Mouse (Mus musculus) hindbrain, embryonic 14.5 days (tissue): ENCODE results near the gene Mcl1. TPM values are rescaled to one million over a fixed set of nuclear protein-coding genes. Genes with fewer than 3 reads are reported as not detected.

Experiments
- ATAC-seq: fragments of 200-750 bp; cut with Nextera tagmentation; 2 replicates; pipeline ENCODE4 v1.8.0; 2017; ENCODE audit warnings: moderate number of reproducible peaks, mild to moderate bottlenecking, moderate TSS enrichment, moderate library complexity; ENCODE audit not compliant: low FRiP score
- DNase-seq: peaks from one replicate; pipeline ENCODE4 v3.0.0-alpha.2; 2015; ENCODE audit warnings: low spot score
- H3K27ac ChIP-seq: fragments of 300-500 bp; sonication (generic); 2 replicates; pipeline ENCODE4 v1.5.1; 2014; ENCODE audit warnings: mild to moderate bottlenecking, moderate library complexity
- H3K27me3 ChIP-seq: fragments of 300-500 bp; sonication (generic); 2 replicates; pipeline ENCODE4 v1.6.1; 2014; ENCODE audit warnings: mild to moderate bottlenecking, low read length, mixed read lengths; ENCODE audit not compliant: control insufficient read depth, insufficient read depth
- H3K36me3 ChIP-seq: fragments of 300-500 bp; sonication (generic); replicated peaks from 2 replicates; pipeline ENCODE4 v1.6.1; 2014; ENCODE audit not compliant: control insufficient read depth, insufficient read depth
- H3K4me1 ChIP-seq: fragments of 300-500 bp; sonication (generic); replicated peaks from 2 replicates; pipeline ENCODE4 v1.6.1; 2014; ENCODE audit warnings: antibody characterized with exemption, low read length, mixed read lengths; ENCODE audit not compliant: control insufficient read depth, insufficient read depth
- H3K4me2 ChIP-seq: fragments of 300-500 bp; sonication (generic); replicated peaks from 2 replicates; pipeline ENCODE4 v1.6.1; 2014; ENCODE audit warnings: mild to moderate bottlenecking, moderate library complexity
- H3K4me3 ChIP-seq: fragments of 300-500 bp; sonication (generic); replicated peaks from 2 replicates; pipeline ENCODE4 v1.5.1; 2014; ENCODE audit warnings: mild to moderate bottlenecking, low read length
- H3K9ac ChIP-seq: fragments of 300-500 bp; sonication (generic); 2 replicates; pipeline ENCODE4 v1.6.1; 2014
- H3K9me3 ChIP-seq: fragments of 300-500 bp; sonication (generic); 2 replicates; pipeline ENCODE4 v1.6.1; 2016; ENCODE audit warnings: low read length; ENCODE audit not compliant: control insufficient read depth
- WGBS: fragments of 180-500 bp; shearing (Covaris S2); extraction: QIAGEN DNeasy Blood & Tissue Kit; methylation state at CpG from one replicate; pipeline ENCODE4 v1.1.7; 2014; 5-methylcytosine and 5-hydroxymethylcytosine counted together
- polyA plus RNA-seq: library from polyadenylated mRNA; unstranded; fragments of >200 nt; fragmentation: Nextera tagmentation; extraction: Ambion mirVana; gene quantifications from 2 replicates; pipeline ENCODE4 v1.2.1, GENCODE M21; 2014

Mcl1 gene
- polyA plus RNA-seq, 1 experiment from 2014 or later = 60.3 TPM

DNA sequence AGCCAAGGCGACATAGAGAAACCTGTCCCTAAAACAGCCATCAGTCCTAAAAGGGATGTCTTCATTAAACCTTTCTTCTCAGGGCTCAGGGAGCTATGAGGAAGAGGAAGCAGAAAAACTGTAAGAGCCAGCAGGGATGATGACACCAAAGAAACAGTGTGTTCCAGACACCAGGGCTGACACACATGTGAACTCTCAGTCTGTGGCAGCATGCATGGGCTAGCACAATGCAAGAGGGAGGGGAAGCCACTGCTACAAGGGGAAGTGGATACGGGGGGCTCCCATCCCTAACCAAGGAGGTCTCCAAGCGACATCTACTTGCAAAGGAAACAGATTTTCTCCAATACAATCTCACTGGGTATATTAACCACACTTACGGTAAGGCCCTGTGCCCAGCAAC, 47.7 kb downstream of the Mcl1 start:
- no peaks in the 10 kb centered on the region for H3K36me3 ChIP-seq
- no peaks in the 10 kb centered on the region for H3K9me3 ChIP-seq
- H3K9ac ChIP-seq = no peak overlapping the region
- no peak for ATAC-seq
- H3K4me2 ChIP-seq = no peak overlapping the region
- 0 out of 2 replicates have a peak, but pooled peaks cover 3% of the 10 kb centered on the region for H3K4me1 ChIP-seq
- no peak overlapping the region for H3K27ac ChIP-seq
- 89% methylated on average over 4 of the region's 4 CpGs for WGBS
- H3K4me3 ChIP-seq = no peak overlapping the region
- no peaks in the 10 kb centered on the region for H3K27me3 ChIP-seq
- no peak for DNase-seq

DNA sequence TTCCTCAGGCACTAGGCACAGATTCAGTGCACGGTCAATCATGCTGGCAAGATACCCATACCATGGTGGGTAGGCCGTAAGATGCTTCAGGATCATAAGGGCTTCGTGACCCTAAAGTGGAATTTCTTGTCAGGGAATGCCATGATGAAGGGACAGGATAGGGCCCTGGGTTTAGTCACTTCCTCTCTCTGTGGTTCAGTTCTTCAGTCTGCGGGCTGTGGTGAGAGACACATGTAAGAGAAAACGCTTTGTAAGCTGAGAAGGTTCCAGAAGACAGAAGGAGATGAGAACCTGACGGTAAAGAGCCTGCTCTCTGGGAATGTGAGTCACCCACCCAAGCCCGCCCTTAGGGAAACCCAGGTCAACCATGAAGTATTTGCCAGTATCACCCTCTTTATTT, 48.9 kb downstream of the Mcl1 start:
- Histone ChIP-seq H3K27me3 (no peaks in the 10 kb centered on the region), H3K4me2 (no peak overlapping the region), H3K4me1 (no peaks in the 10 kb centered on the region), H3K27ac (no peak overlapping the region), H3K4me3 (no peak overlapping the region), H3K9ac (no peak overlapping the region), H3K9me3 (no peaks in the 10 kb centered on the region), H3K36me3 (no peaks in the 10 kb centered on the region)
- WGBS = 92% methylated on average over 7 of the region's 7 CpGs
- DNase-seq (no peak), ATAC-seq (no peak)

DNA sequence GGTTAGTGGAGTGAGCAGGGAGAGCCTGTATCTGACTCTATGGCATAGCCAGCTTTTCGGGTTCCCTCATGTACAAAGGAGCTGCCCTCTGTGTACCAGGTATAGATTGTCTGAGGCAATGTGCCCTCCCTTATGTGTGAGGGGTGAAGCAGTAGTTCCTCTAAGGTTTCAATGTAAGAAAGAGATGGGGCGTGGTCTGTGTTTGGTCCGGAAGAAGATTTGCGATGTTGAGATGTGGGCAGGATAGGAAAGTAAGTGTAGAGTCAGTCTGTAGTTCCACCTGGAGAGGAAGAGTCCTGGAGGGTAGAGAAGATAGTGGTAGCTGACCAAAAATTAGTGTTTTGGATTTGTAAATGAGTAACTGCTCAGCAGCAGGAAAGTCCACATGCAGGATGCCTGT, 50.5 kb downstream of the Mcl1 start:
- Histone ChIP-seq H3K36me3 (no peaks in the 10 kb centered on the region), H3K9ac (no peak overlapping the region), H3K4me2 (no peak overlapping the region), H3K27ac (no peak overlapping the region), H3K4me1 (no peaks in the 10 kb centered on the region), H3K9me3 (no peaks in the 10 kb centered on the region), H3K27me3 (no peaks in the 10 kb centered on the region), H3K4me3 (no peak overlapping the region)
- no peak for ATAC-seq
- 96% methylated on average over 4 of the region's 4 CpGs for WGBS
- no peak for DNase-seq

DNA sequence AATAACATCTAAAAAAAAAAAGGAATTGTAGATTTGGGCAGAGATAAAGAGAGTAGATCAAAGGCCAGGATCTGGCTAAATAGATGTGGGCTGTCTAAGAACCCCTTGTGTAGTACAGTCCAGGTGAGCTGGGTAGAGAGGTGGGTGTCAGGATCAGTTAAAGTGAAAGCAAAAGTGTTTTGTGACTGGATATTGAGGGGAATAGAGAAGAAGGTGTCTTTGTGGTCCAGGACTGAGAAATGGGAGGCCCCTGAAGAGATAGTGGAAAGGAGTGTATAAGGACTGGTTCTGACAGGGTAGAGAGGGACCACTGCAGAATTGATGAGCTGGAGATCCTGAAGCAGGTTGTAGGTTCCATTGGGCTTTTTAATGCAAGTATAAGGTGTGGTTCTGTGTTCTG, 51.4 kb downstream of the Mcl1 start:
- Histone ChIP-seq H3K9me3 (no peaks in the 10 kb centered on the region), H3K27ac (no peak overlapping the region), H3K4me2 (no peak overlapping the region), H3K36me3 (no peaks in the 10 kb centered on the region), H3K9ac (no peak overlapping the region), H3K27me3 (no peaks in the 10 kb centered on the region), H3K4me3 (no peak overlapping the region), H3K4me1 (no peaks in the 10 kb centered on the region)
- DNase-seq (no peak), ATAC-seq (no peak)

Other genes with a start within 250 kb of the Mcl1 start
- gene Arnt, start 224.4 kb upstream of the Mcl1 start, polyA plus RNA-seq = 12.3 and 13.3 TPM in 2 replicates
- gene Ctsk, start 159.5 kb upstream of the Mcl1 start, polyA plus RNA-seq = 9.1 and 11.5 TPM in 2 replicates
- 16.3 and 17.7 TPM in 2 replicates for gene Ctss, start 132.0 kb upstream of the Mcl1 start, polyA plus RNA-seq
- not detected in 2 replicates for gene Hormad1, start 99.1 kb upstream of the Mcl1 start, polyA plus RNA-seq
- 30.9 and 34.6 TPM in 2 replicates for gene Golph3l, start 69.9 kb upstream of the Mcl1 start, polyA plus RNA-seq
- gene Ensa, start 33.8 kb upstream of the Mcl1 start, polyA plus RNA-seq = 95.1 and 102 TPM in 2 replicates
- 0.35 and 1.3 TPM in 2 replicates for gene Adamtsl4, start 29.1 kb downstream of the Mcl1 start, polyA plus RNA-seq
- 11.1 and 12.5 TPM in 2 replicates for gene Ecm1, start 80.8 kb downstream of the Mcl1 start, polyA plus RNA-seq
- 43.2 and 49.0 TPM in 2 replicates for gene Tars2, start 101.4 kb downstream of the Mcl1 start, polyA plus RNA-seq
- 20.8 and 21.2 TPM in 2 replicates for gene Rprd2, start 160.1 kb downstream of the Mcl1 start, polyA plus RNA-seq
- gene Prpf3, start 197.1 kb downstream of the Mcl1 start, polyA plus RNA-seq = 33.5 and 35.7 TPM in 2 replicates
- gene Mrps21, start 212.7 kb downstream of the Mcl1 start, polyA plus RNA-seq = 254 and 293 TPM in 2 replicates
- gene Ciart, start 223.5 kb downstream of the Mcl1 start, polyA plus RNA-seq = 2.4 and 2.7 TPM in 2 replicates
- 16.1 and 26.2 TPM in 2 replicates for gene BC028528, start 233.2 kb downstream of the Mcl1 start, polyA plus RNA-seq
- 34.9 and 38.6 TPM in 2 replicates for gene Aph1a, start 235.2 kb downstream of the Mcl1 start, polyA plus RNA-seq
- 12.1 and 13.0 TPM in 2 replicates for gene Car14, start 245.9 kb downstream of the Mcl1 start, polyA plus RNA-seq